Mouse (Mus musculus): ENCODE data around the gene Tm9sf4. TPM values are rescaled to one million over a fixed set of nuclear protein-coding genes. Genes with fewer than 3 reads are reported as not detected.

The Tm9sf4 gene
- total and polyA plus RNA-seq, 3 experiments, result 35.2 to 109 (median 42.9) TPM

DNA sequence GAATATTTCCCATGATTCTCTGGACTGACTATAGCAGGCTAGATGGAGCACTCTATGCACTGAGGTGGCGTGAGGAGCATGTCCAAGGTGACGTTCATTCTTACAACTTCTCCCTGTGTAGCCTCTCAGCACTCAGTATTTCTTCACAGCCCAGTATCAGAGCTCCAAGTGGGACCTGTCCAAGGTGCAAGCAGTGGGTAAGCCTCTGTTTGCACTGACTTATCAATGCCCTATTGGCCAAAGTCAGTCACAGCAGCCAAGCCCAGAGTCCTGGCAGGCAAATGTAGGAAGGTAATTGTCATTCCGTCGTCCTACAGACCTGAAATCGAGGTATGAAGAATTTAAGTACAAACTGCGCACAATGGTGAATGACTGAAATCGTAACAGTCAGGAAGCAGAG lies 21.9 kb upstream of the Tm9sf4 start:
- Histone ChIP-seq H3K4me1 (ENCODE audit: insufficient read depth, low read depth, low read length) (no peaks in the 10 kb centered on the region), H3K27me3 (ENCODE audit: insufficient read depth, low read length) (peaks cover 37% of the 10 kb centered on the region), H3K4me3 (ENCODE audit: low read depth, low read length) (no peak overlapping the region), H3K36me3 (replicated peaks) (no peaks in the 10 kb centered on the region), H3K9me3 (replicated peaks) (no peaks in the 10 kb centered on the region)
- no peak for ATAC-seq (ENCODE audit: extremely low read depth, insufficient number of reproducible peaks, low FRiP score, poor library complexity, severe bottlenecking)
- DNase-seq (ENCODE audit: low spot score), result no peak
- no peak for TF ChIP-seq GATA1 (IDR thresholded peaks at IDR 0.05; ENCODE audit: borderline replicate concordance, low read length)

DNA sequence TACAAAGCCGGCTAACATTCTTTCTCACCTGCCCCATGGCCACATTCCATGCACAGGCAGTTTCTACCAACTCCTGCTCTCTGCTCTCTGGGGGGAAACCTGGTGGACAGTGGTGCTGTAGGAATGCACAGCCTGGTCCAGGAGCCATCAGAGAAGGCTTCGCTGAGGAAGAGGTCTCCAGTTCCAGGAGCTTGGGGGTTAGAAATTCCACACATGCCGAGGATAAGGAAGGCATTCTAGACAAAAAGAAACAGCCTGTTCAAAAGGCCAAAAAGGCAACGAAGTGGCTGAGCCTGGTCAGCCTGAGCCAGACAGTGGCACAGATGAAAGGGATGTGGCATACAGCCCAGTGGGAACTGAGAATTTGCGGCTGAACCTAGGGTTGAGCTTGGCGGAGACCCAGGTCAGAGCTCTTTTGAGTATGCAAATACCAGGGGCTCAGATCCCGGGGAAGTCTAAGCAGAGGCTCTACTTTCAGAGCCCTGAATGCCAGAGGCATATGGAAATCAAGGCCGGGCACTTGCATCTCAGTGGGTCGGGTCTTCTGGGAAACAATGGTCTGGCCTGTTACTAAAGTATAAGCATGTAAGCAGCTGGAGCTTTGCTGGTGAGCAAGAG lies 21.0 kb upstream of the Tm9sf4 start:
- peaks cover 39% of the 10 kb centered on the region for H3K27me3 ChIP-seq (ENCODE audit: insufficient read depth, low read length)
- H3K4me3 ChIP-seq (ENCODE audit: low read depth, low read length), result no peak overlapping the region
- no peaks in the 10 kb centered on the region for H3K9me3 ChIP-seq (replicated peaks)
- no peaks in the 10 kb centered on the region for H3K36me3 ChIP-seq (replicated peaks)
- TF ChIP-seq GATA1 (IDR thresholded peaks at IDR 0.05; ENCODE audit: borderline replicate concordance, low read length) (no peak), POLR2AphosphoS5 (IDR thresholded peaks at IDR 0.05; ENCODE audit: insufficient replicate concordance, low read depth, low read length) (no peak), GATA2 (IDR thresholded peaks at IDR 0.05; ENCODE audit: borderline replicate concordance, low read depth, low read length) (no peak)
- H3K4me1 ChIP-seq (ENCODE audit: insufficient read depth, low read depth, low read length), result no peaks in the 10 kb centered on the region
- ATAC-seq (ENCODE audit: extremely low read depth, insufficient number of reproducible peaks, low FRiP score, poor library complexity, severe bottlenecking) (no peak), DNase-seq (ENCODE audit: low spot score) (no peak)

DNA sequence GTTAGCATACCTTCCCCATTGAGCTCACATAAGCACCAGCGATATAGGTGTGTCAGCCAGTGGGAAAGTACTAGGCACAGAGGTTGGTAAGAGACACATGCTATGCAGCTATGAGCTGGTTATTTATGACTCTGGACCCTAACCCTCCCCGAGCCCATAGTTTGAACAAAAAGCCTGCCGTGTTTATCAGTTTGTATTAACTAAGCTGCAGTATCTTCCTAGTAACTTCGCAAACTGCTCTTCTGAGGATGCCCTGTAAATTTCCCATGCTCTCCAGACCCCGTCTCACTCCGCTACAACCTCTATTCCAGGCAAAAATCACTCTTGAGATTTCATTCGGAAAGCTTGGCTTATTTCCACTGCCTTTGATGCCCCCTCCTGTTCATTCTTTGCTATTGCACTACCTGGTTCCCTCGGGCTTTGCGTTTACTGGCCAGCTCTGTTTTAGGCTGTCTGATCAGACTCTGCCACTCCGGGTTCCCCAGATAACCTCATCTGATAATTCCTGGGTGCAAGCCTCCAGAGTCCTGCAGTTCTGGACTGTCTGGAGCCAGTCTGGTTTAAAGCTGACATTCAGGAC lies 18.4 kb upstream of the Tm9sf4 start:
- DNase-seq (ENCODE audit: low spot score) (no peak), ATAC-seq (ENCODE audit: extremely low read depth, insufficient number of reproducible peaks, low FRiP score, poor library complexity, severe bottlenecking) (no peak)
- Histone ChIP-seq H3K4me1 (ENCODE audit: insufficient read depth, low read depth, low read length) (peaks cover 5% of the 10 kb centered on the region; the same call in 1 of the 2 replicates), H3K9me3 (replicated peaks) (no peaks in the 10 kb centered on the region), H3K36me3 (replicated peaks) (no peaks in the 10 kb centered on the region), H3K4me3 (ENCODE audit: low read depth, low read length) (no peak overlapping the region), H3K27me3 (ENCODE audit: insufficient read depth, low read length) (peaks cover 43% of the 10 kb centered on the region)
- TF ChIP-seq CTCF (IDR thresholded peaks at IDR 0.05; ENCODE audit: low read depth, low read length), result peak; percentile 50; the same call in 1 of the 2 replicates
- no peak for TF ChIP-seq GATA2 (IDR thresholded peaks at IDR 0.05; ENCODE audit: borderline replicate concordance, low read depth, low read length)

DNA sequence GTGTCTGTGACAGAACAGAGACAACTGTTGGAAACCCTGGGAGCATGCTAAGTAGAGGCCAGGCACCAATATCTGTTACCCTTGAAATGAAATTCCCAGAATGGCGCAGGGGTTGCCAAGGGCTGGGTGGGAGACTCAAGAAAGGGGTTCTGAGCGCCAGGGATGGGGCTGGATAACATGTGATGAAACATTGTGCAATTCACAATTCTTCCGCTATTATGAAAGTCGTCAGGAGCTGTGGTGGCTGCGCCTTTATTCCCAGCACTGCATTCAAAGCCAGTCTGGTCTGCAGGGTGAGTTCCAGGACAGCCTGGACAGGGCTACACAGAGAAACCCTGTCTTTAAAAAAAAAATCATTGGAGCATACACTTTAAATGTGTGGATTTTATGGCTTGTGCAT lies 15.8 kb upstream of the Tm9sf4 start:
- TF ChIP-seq GATA1 (IDR thresholded peaks at IDR 0.05; ENCODE audit: borderline replicate concordance, low read length) (no peak), GATA2 (IDR thresholded peaks at IDR 0.05; ENCODE audit: borderline replicate concordance, low read depth, low read length) (no peak), POLR2AphosphoS5 (IDR thresholded peaks at IDR 0.05; ENCODE audit: insufficient replicate concordance, low read depth, low read length) (no peak), CTCF (IDR thresholded peaks at IDR 0.05; ENCODE audit: low read depth, low read length) (no peak), TAL1 (conservative IDR thresholded peaks at IDR 0.05; ENCODE audit: low read depth, low read length) (no peak)
- peaks cover 54% of the 10 kb centered on the region for H3K27me3 ChIP-seq (ENCODE audit: insufficient read depth, low read length)
- H3K4me3 ChIP-seq (ENCODE audit: low read depth, low read length), result no peak overlapping the region
- no peaks in the 10 kb centered on the region for H3K9me3 ChIP-seq (replicated peaks)
- peaks cover 5% of the 10 kb centered on the region for H3K4me1 ChIP-seq (ENCODE audit: insufficient read depth, low read depth, low read length)
- H3K36me3 ChIP-seq (replicated peaks), result no peaks in the 10 kb centered on the region
- ATAC-seq (ENCODE audit: extremely low read depth, insufficient number of reproducible peaks, low FRiP score, poor library complexity, severe bottlenecking), result no peak
- no peak for DNase-seq (ENCODE audit: low spot score)

DNA sequence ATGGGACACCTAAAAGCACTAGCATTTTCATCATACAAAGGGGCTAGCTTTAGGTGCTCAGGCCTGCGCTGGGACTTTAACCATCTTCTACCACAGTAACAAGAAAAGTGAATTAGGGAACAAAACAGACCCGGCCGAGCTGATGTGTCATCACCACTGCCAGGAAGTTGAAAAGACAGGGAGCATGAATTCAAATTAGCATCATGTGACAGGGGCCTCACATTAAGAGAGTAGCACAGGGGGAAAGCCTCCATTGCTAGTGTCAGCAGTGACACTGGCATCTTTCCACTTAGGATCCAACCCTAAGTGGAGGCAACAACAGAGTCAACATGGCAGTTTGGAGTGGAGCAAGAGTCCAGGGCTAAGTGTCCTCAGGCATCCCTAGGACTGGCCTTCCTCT lies 13.9 kb upstream of the Tm9sf4 start:
- DNase-seq (ENCODE audit: low spot score) (no peak), ATAC-seq (ENCODE audit: extremely low read depth, insufficient number of reproducible peaks, low FRiP score, poor library complexity, severe bottlenecking) (no peak)
- no peaks in the 10 kb centered on the region for H3K9me3 ChIP-seq (replicated peaks)
- H3K27me3 ChIP-seq (ENCODE audit: insufficient read depth, low read length), result peaks cover 69% of the 10 kb centered on the region
- TF ChIP-seq CTCF (IDR thresholded peaks at IDR 0.05; ENCODE audit: low read depth, low read length) (no peak), GATA2 (IDR thresholded peaks at IDR 0.05; ENCODE audit: borderline replicate concordance, low read depth, low read length) (no peak), GATA1 (IDR thresholded peaks at IDR 0.05; ENCODE audit: borderline replicate concordance, low read length) (no peak), TAL1 (conservative IDR thresholded peaks at IDR 0.05; ENCODE audit: low read depth, low read length) (no peak), POLR2AphosphoS5 (IDR thresholded peaks at IDR 0.05; ENCODE audit: insufficient replicate concordance, low read depth, low read length) (no peak)
- no peak overlapping the region for H3K4me3 ChIP-seq (ENCODE audit: low read depth, low read length)
- no peaks in the 10 kb centered on the region for H3K36me3 ChIP-seq (replicated peaks)
- H3K4me1 ChIP-seq (ENCODE audit: insufficient read depth, low read depth, low read length), result peaks cover 8% of the 10 kb centered on the region

DNA sequence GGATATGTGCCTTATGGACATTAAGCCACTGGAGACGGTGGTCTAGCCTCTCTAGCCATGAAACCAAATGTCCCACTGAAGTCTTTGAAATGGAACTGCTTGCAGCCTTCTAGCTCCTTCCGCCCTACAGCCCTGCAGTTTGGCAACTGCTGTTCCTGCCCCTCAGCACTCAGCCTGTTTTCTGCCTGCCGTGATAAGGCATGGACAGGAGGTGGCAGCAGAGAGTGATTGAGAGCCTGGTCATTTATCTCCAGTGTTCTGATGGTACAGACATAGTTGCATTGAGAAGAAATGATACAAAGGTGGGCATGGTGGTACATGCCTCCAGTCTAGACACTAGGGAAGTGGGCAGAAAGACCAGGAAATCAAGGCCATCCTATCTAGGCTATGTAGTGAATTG lies 13.4 kb upstream of the Tm9sf4 start:
- Histone ChIP-seq H3K9me3 (replicated peaks) (no peaks in the 10 kb centered on the region), H3K36me3 (replicated peaks) (no peaks in the 10 kb centered on the region), H3K27me3 (ENCODE audit: insufficient read depth, low read length) (peaks cover 70% of the 10 kb centered on the region), H3K4me3 (ENCODE audit: low read depth, low read length) (no peak overlapping the region), H3K4me1 (ENCODE audit: insufficient read depth, low read depth, low read length) (peaks cover 8% of the 10 kb centered on the region)
- DNase-seq (ENCODE audit: low spot score), result peak; percentile 62
- ATAC-seq (ENCODE audit: extremely low read depth, insufficient number of reproducible peaks, low FRiP score, poor library complexity, severe bottlenecking), result peak; percentile 22; the same call in 1 of the 2 replicates
- no peak for TF ChIP-seq GATA2 (IDR thresholded peaks at IDR 0.05; ENCODE audit: borderline replicate concordance, low read depth, low read length)
- TF ChIP-seq CTCF (IDR thresholded peaks at IDR 0.05; ENCODE audit: low read depth, low read length), result peak; percentile 69

DNA sequence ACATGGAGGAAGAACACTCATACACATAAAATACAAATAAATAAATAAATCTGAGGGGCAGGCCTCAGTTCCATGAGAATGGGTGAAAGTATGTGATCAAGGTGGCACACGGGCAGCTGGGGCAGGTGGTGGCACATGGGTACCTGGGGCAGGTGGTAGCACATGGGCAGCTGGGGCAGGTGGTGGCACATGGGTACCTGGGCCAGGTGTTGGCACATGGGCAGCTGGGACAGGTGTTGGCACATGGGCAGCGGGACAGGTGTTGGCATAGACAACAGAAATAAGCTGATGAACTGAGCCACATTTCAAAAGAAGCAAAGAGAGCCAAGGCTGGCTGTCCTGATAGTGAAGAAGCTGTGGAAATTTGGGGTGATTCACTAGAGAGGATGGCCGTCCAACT lies 11.4 kb upstream of the Tm9sf4 start:
- H3K9me3 ChIP-seq (replicated peaks), result no peaks in the 10 kb centered on the region
- H3K4me1 ChIP-seq (ENCODE audit: insufficient read depth, low read depth, low read length), result peaks cover 8% of the 10 kb centered on the region
- no peak overlapping the region for H3K4me3 ChIP-seq (ENCODE audit: low read depth, low read length)
- TF ChIP-seq GATA1 (IDR thresholded peaks at IDR 0.05; ENCODE audit: borderline replicate concordance, low read length) (no peak), POLR2AphosphoS5 (IDR thresholded peaks at IDR 0.05; ENCODE audit: insufficient replicate concordance, low read depth, low read length) (no peak), CTCF (IDR thresholded peaks at IDR 0.05; ENCODE audit: low read depth, low read length) (no peak), GATA2 (IDR thresholded peaks at IDR 0.05; ENCODE audit: borderline replicate concordance, low read depth, low read length) (no peak), TAL1 (conservative IDR thresholded peaks at IDR 0.05; ENCODE audit: low read depth, low read length) (no peak)
- ATAC-seq (ENCODE audit: extremely low read depth, insufficient number of reproducible peaks, low FRiP score, poor library complexity, severe bottlenecking) (no peak), DNase-seq (ENCODE audit: low spot score) (no peak)
- H3K36me3 ChIP-seq (replicated peaks), result no peaks in the 10 kb centered on the region
- H3K27me3 ChIP-seq (ENCODE audit: insufficient read depth, low read length), result peaks cover 76% of the 10 kb centered on the region

All from G1E (cell line).